Mouse (Mus musculus): ENCODE results near the gene Fgfr2. TPM values are rescaled to one million over a fixed set of nuclear protein-coding genes. Genes with fewer than 3 reads are reported as not detected.

Gene Fgfr2
- polyA plus RNA-seq, 1 experiment from 2014 or later: 92.5 TPM

- no peak overlapping the region; the same call in 1 of the 2 replicates for H3K27ac ChIP-seq
- peaks cover 25% of the 10 kb centered on the region; the same call in 1 of the 2 replicates for H3K4me1 ChIP-seq (replicated peaks)
- no peaks in the 10 kb centered on the region for H3K9me3 ChIP-seq
- DNase-seq (ENCODE audit: low spot score): no peak
- no peak overlapping the region for H3K4me3 ChIP-seq
- H3K36me3 ChIP-seq: no peaks in the 10 kb centered on the region
- no peaks in the 10 kb centered on the region for H3K27me3 ChIP-seq (ENCODE audit: insufficient read depth, poor library complexity, severe bottlenecking)
- 42% methylated on average over 6 of the region's 6 CpGs for WGBS
Measured at GRCm38 (mm10) chr7:132199686-132200085, 923.5 kb downstream of the Fgfr2 start.

- H3K36me3 ChIP-seq: no peaks in the 10 kb centered on the region
- no peak overlapping the region for H3K27ac ChIP-seq
- no peak overlapping the region for H3K4me3 ChIP-seq
- WGBS: 87% methylated on average over 1 of the region's 1 CpGs
- DNase-seq (ENCODE audit: low spot score): no peak
- H3K27me3 ChIP-seq (ENCODE audit: insufficient read depth, poor library complexity, severe bottlenecking): no peaks in the 10 kb centered on the region
- H3K9me3 ChIP-seq: no peaks in the 10 kb centered on the region
- H3K4me1 ChIP-seq (replicated peaks): peaks cover 22% of the 10 kb centered on the region; the same call in 1 of the 2 replicates
Measured at GRCm38 (mm10) chr7:132198806-132199205, 924.3 kb downstream of the Fgfr2 start.

GRCm38 (mm10) chr7:132197817-132198475, 925.2 kb downstream of the Fgfr2 start:
- no peak for DNase-seq (ENCODE audit: low spot score)
- Histone ChIP-seq H3K4me1 (replicated peaks) (peaks cover 22% of the 10 kb centered on the region; the same call in 1 of the 2 replicates), H3K27ac (no peak overlapping the region), H3K4me3 (no peak overlapping the region), H3K9me3 (no peaks in the 10 kb centered on the region), H3K27me3 (ENCODE audit: insufficient read depth, poor library complexity, severe bottlenecking) (no peaks in the 10 kb centered on the region), H3K36me3 (no peaks in the 10 kb centered on the region)
- whole genome bisulfite sequencing: 55% methylated on average over 7 of the region's 7 CpGs

GRCm38 (mm10) chr7:132196581-132196980, 926.6 kb downstream of the Fgfr2 start:
- peaks cover 22% of the 10 kb centered on the region; the same call in 1 of the 2 replicates for H3K4me1 ChIP-seq (replicated peaks)
- no peaks in the 10 kb centered on the region for H3K27me3 ChIP-seq (ENCODE audit: insufficient read depth, poor library complexity, severe bottlenecking)
- no peaks in the 10 kb centered on the region for H3K9me3 ChIP-seq
- H3K36me3 ChIP-seq: no peaks in the 10 kb centered on the region
- DNase-seq (ENCODE audit: low spot score): no peak
- no peak overlapping the region for H3K4me3 ChIP-seq
- whole genome bisulfite sequencing: 85% methylated on average over 1 of the region's 1 CpGs
- no peak overlapping the region for H3K27ac ChIP-seq

- no peaks in the 10 kb centered on the region for H3K9me3 ChIP-seq
- peaks cover 7% of the 10 kb centered on the region; the same call in 1 of the 2 replicates for H3K4me1 ChIP-seq (replicated peaks)
- WGBS: 93% methylated on average over 2 of the region's 2 CpGs
- DNase-seq (ENCODE audit: low spot score): no peak
- no peaks in the 10 kb centered on the region for H3K27me3 ChIP-seq (ENCODE audit: insufficient read depth, poor library complexity, severe bottlenecking)
- H3K4me3 ChIP-seq: no peak overlapping the region
- no peaks in the 10 kb centered on the region for H3K36me3 ChIP-seq
- H3K27ac ChIP-seq: no peak overlapping the region
Measured at GRCm38 (mm10) chr7:132193606-132194005, 929.5 kb downstream of the Fgfr2 start.

- Histone ChIP-seq H3K4me1 (replicated peaks) (peaks cover 3% of the 10 kb centered on the region; the same call in 1 of the 2 replicates), H3K36me3 (no peaks in the 10 kb centered on the region), H3K4me3 (no peak overlapping the region), H3K27ac (no peak overlapping the region), H3K27me3 (ENCODE audit: insufficient read depth, poor library complexity, severe bottlenecking) (no peaks in the 10 kb centered on the region), H3K9me3 (no peaks in the 10 kb centered on the region)
- DNase-seq (ENCODE audit: low spot score): peak; percentile 14
- 55% methylated on average over 3 of the region's 3 CpGs for WGBS
Measured at GRCm38 (mm10) chr7:132187456-132187855, 935.7 kb downstream of the Fgfr2 start.

- DNase-seq (ENCODE audit: low spot score): no peak
- no peak overlapping the region for H3K27ac ChIP-seq
- H3K4me3 ChIP-seq: no peak overlapping the region
- H3K36me3 ChIP-seq: no peaks in the 10 kb centered on the region
- no peaks in the 10 kb centered on the region for H3K9me3 ChIP-seq
- 74% methylated on average over 5 of the region's 5 CpGs for WGBS
- peaks cover 3% of the 10 kb centered on the region; the same call in 1 of the 2 replicates for H3K4me1 ChIP-seq (replicated peaks)
- no peaks in the 10 kb centered on the region for H3K27me3 ChIP-seq (ENCODE audit: insufficient read depth, poor library complexity, severe bottlenecking)
Measured at GRCm38 (mm10) chr7:132183892-132184404, 939.2 kb downstream of the Fgfr2 start.

GRCm38 (mm10) chr7:132181586-132182198, 941.5 kb downstream of the Fgfr2 start:
- WGBS: 94% methylated on average over 4 of the region's 4 CpGs
- H3K36me3 ChIP-seq: no peaks in the 10 kb centered on the region
- no peak overlapping the region for H3K4me3 ChIP-seq
- H3K27ac ChIP-seq: no peak overlapping the region
- DNase-seq (ENCODE audit: low spot score): no peak
- no peaks in the 10 kb centered on the region for H3K9me3 ChIP-seq
- peaks cover 3% of the 10 kb centered on the region; the same call in 1 of the 2 replicates for H3K4me1 ChIP-seq (replicated peaks)
- no peaks in the 10 kb centered on the region for H3K27me3 ChIP-seq (ENCODE audit: insufficient read depth, poor library complexity, severe bottlenecking)

- H3K27ac ChIP-seq: no peak overlapping the region
- H3K27me3 ChIP-seq (ENCODE audit: insufficient read depth, poor library complexity, severe bottlenecking): no peaks in the 10 kb centered on the region
- H3K4me1 ChIP-seq (replicated peaks): peaks cover under 1% of the 10 kb centered on the region; the same call in 1 of the 2 replicates
- H3K4me3 ChIP-seq: no peak overlapping the region
- WGBS: 88% methylated on average over 3 of the region's 3 CpGs
- no peak for DNase-seq (ENCODE audit: low spot score)
- no peaks in the 10 kb centered on the region for H3K9me3 ChIP-seq
- no peaks in the 10 kb centered on the region for H3K36me3 ChIP-seq
Measured at GRCm38 (mm10) chr7:132181042-132181441, 942.1 kb downstream of the Fgfr2 start.

- WGBS: 65% methylated on average over 1 of the region's 1 CpGs
- no peaks in the 10 kb centered on the region for H3K9me3 ChIP-seq
- no peak for DNase-seq (ENCODE audit: low spot score)
- no peaks in the 10 kb centered on the region for H3K27me3 ChIP-seq (ENCODE audit: insufficient read depth, poor library complexity, severe bottlenecking)
- H3K27ac ChIP-seq: no peak overlapping the region
- no peaks in the 10 kb centered on the region for H3K36me3 ChIP-seq
- H3K4me3 ChIP-seq: no peak overlapping the region
- H3K4me1 ChIP-seq (replicated peaks): no peaks in the 10 kb centered on the region
Measured at GRCm38 (mm10) chr7:132179049-132179448, 944.1 kb downstream of the Fgfr2 start.

- no peak overlapping the region for H3K27ac ChIP-seq
- no peak for DNase-seq (ENCODE audit: low spot score)
- 0 out of 2 replicates have a peak, but pooled peaks cover 4% of the 10 kb centered on the region for H3K4me1 ChIP-seq (replicated peaks)
- H3K9me3 ChIP-seq: no peaks in the 10 kb centered on the region
- H3K27me3 ChIP-seq (ENCODE audit: insufficient read depth, poor library complexity, severe bottlenecking): no peaks in the 10 kb centered on the region
- H3K4me3 ChIP-seq: no peak overlapping the region
- 91% methylated on average over 5 of the region's 5 CpGs for WGBS
- no peaks in the 10 kb centered on the region for H3K36me3 ChIP-seq
Measured at GRCm38 (mm10) chr7:132174787-132175186, 948.4 kb downstream of the Fgfr2 start.

- Histone ChIP-seq H3K27me3 (ENCODE audit: insufficient read depth, poor library complexity, severe bottlenecking) (no peaks in the 10 kb centered on the region), H3K9me3 (no peaks in the 10 kb centered on the region), H3K4me1 (replicated peaks) (0 out of 2 replicates have a peak, but pooled peaks cover 4% of the 10 kb centered on the region), H3K36me3 (no peaks in the 10 kb centered on the region), H3K27ac (no peak overlapping the region), H3K4me3 (no peak overlapping the region)
- DNase-seq (ENCODE audit: low spot score): no peak
- 89% methylated on average over 2 of the region's 2 CpGs for WGBS
Measured at GRCm38 (mm10) chr7:132174296-132174695, 948.9 kb downstream of the Fgfr2 start.

GRCm38 (mm10) chr7:132172220-132172619, 950.9 kb downstream of the Fgfr2 start:
- no peaks in the 10 kb centered on the region for H3K36me3 ChIP-seq
- 0 out of 2 replicates have a peak, but pooled peaks cover 4% of the 10 kb centered on the region for H3K4me1 ChIP-seq (replicated peaks)
- no peaks in the 10 kb centered on the region for H3K27me3 ChIP-seq (ENCODE audit: insufficient read depth, poor library complexity, severe bottlenecking)
- DNase-seq (ENCODE audit: low spot score): no peak
- 68% methylated on average over 5 of the region's 5 CpGs for WGBS
- H3K4me3 ChIP-seq: no peak overlapping the region
- no peaks in the 10 kb centered on the region for H3K9me3 ChIP-seq
- no peak overlapping the region for H3K27ac ChIP-seq

Measured in hindbrain, embryonic 10.5 days (tissue).